Mouse (Mus musculus) cerebellum, adult (tissue): ENCODE data around the gene Hspa2.

Experiments
- ATAC-seq: cut with Nextera tagmentation; 2 replicates; pipeline ENCODE4 v1.9.2; 2017; ENCODE audit warnings: mild to moderate bottlenecking, moderate library complexity, mixed read lengths; ENCODE audit not compliant: insufficient number of reproducible peaks, low FRiP score, low TSS enrichment

The Hspa2 gene

DNA sequence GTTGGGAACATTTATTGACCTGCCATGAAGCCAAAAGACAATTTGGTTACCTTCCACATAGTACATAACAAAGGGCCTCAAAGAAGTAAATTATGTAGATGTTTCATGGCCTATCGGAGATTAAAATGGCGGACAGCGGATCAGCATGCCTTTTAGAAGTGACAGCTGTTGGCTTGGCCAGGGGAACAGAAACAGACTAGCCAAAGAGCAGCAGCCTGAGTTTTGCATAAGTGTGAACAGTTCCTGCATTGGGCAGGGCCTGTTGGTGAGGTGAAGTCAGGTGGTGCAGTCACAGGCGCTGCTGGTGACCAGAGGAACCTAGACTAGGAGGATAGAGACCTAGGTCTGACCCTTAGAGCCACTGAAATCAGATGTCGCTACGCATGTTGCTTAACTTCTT lies 26.9 kb upstream of the Hspa2 start:
- ATAC-seq, result no peak

DNA sequence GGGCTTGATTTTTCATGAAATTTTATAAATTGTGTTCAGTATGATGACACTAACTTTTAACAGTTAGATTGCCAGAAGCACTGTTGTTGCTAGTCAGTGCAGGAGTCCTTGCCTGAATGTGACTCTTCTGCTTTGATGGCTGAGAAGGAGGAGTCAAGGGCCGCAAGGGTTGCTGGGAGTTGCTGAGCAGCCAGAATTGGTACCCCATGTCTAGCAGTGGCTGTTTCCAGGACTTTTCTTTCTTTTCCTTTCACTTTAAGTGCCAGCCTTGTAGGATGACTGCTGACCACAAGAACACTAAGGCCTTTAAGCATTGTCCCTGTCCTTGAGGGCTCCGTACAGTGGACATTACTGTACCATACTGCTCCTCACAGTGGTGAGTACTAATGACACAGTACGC lies 26.2 kb upstream of the Hspa2 start:
- ATAC-seq, result no peak

DNA sequence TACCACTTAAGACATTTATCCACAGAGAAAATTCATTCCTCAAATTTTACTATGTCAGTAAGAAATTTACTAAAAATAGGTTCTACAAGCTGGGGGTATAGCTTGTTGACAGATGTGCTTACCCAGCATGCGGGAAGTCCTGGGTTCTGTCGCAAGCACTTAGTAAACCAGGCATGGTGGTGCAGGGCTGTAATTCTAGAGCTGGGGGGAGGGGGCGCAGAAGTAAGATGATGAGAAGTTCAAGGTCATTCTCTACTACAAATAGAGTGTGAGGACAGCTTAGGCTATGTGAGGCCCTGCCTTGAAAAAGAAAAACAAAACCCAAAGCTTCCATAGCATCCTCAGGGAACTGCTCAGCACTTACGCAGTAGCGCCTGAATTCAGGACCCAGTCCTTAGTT lies 25.4 kb upstream of the Hspa2 start:
- no peak for ATAC-seq

DNA sequence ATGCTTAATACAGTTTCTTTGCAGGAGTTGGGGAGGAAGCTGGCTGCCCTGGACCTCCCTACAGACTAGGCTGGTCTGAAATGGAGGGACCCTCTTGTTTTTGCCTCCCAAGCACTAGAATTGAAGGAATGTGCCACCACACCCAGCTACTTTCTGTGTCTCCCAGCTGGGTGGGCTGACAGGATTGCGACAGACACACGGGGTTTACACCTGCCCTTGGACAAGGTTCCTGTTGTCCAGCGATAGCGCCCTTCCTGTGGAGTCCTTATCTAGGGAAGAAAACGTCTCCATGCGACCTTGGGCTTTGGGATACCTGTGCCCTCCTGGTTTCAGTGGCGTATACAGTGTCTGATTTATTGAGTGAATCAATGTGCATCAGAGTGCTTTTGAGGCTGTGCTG lies 23.8 kb upstream of the Hspa2 start:
- ATAC-seq, result no peak

DNA sequence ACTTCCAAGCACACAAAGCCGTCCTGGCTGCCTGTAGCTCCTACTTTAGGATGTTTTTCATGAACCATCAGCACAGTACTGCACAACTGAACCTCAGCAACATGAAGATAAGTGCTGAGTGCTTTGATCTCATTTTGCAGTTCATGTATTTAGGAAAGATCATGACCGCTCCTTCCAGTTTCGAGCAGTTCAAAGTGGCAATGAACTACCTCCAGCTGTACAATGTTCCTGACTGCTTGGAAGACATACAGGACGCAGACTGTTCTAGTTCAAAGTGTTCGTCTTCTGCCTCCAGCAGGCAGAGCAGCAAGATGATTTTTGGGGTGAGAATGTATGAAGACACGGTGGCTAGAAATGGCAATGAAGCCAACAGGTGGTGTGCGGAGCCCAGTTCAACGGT lies 18.6 kb upstream of the Hspa2 start:
- ATAC-seq, result no peak

DNA sequence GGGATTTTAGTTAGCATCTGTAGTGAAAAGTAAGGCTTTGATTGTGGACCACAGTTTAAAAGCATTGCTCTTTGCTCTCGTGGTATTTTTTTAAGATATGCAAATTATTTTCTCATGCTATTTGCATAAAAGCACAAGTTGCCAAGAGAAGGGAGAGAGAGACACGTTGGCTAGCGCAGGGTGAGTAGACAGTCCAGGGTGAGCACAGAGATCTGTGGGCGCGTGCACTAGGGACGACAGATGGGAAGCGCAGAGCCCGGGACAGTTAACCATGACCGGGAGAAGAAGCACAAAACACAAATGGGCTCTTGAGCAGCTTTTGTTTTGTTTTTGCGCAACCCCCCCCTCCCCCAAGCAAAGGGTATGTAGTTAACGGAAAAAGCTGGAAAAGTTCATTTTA lies 15.2 kb upstream of the Hspa2 start:
- ATAC-seq, result no peak

DNA sequence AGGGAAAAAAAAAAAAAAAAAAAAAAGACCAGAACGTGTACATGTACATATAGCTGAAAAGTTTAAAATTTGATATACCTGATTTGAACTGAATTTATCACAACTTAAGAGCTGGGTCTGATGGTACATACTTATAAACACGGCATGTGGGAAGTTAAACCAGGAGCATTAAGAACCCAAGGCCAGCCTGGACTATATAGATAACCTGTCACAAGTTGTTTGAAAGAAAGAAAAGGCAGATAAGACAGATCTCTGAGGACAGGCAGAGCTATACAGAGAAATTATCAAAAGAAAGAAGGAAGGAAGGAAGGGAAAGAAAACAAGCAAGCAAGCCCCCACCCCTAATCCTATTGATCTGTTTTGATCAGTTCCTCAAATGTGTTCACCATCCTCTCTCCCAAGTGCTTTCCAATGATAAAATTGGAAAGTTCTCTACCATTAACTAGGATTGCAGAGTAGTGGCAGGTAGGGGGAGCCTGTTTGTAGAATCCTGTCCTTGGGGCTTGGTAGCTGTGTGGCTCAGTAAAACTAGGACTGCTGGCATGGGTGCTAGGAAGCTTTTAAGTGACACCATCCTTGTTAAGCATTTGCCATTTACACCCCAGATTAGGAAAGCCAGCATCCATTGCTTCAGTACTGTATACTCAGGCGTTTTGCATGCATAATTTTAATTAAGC lies 12.2 kb upstream of the Hspa2 start:
- ATAC-seq, result no peak

DNA sequence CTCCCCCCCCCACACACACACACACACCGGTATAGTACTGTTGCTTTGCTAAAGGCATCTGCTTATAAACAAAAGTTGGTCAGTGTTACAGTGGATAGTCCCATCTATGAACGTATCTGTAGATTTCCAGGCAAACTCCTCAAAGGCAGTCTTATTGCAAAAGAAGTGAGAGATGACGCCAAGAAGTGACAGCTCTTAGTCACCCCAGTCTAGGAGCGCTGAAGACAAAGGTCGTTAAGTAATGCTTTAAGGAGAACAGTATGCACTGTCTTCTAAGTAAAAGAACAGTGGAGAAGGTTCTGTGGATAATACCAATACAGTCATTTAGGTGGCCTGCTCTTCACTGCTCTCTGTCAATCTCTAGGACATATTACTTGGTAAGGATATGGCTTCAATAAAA lies 11.0 kb upstream of the Hspa2 start:
- no peak for ATAC-seq

DNA sequence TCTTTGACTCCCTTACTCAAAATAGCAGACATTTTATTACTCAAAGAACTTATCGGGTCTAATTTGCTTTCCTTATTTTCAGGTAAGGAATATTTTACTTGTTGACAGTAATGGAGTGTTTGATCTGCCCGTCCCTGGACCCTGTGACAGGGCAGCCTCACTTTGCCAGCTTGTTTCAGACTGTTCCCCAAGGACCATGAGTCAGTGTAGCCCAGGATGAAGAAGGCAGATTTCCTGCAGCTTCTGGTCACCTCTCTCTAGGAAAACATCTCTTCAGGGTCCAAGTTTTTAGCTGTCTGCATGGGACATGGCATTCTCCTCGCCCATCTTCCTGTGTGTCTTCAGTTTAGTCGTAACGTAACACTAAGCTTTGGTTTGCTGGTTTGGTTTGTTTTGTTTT lies 6.7 kb upstream of the Hspa2 start:
- ATAC-seq, result no peak

DNA sequence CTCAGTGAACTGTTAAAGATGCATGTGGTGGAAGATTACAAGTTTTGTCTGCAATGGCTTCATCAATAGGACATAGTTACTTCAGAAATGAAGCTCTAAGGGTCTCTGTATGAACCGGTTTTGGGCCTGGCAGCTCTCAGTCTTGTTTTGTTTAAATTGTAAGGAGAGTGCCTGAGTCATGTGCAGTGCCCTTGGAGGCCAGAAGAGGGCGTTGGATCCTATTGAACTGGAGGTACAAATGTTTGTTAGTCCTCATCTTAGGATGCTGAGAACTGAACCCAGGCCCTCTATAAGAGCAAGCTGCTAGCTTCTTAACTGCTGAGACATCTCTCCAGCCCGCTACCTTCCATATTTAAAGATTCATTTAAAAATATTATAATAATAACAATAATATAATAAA lies 2.3 kb upstream of the Hspa2 start:
- ATAC-seq, result no peak

DNA sequence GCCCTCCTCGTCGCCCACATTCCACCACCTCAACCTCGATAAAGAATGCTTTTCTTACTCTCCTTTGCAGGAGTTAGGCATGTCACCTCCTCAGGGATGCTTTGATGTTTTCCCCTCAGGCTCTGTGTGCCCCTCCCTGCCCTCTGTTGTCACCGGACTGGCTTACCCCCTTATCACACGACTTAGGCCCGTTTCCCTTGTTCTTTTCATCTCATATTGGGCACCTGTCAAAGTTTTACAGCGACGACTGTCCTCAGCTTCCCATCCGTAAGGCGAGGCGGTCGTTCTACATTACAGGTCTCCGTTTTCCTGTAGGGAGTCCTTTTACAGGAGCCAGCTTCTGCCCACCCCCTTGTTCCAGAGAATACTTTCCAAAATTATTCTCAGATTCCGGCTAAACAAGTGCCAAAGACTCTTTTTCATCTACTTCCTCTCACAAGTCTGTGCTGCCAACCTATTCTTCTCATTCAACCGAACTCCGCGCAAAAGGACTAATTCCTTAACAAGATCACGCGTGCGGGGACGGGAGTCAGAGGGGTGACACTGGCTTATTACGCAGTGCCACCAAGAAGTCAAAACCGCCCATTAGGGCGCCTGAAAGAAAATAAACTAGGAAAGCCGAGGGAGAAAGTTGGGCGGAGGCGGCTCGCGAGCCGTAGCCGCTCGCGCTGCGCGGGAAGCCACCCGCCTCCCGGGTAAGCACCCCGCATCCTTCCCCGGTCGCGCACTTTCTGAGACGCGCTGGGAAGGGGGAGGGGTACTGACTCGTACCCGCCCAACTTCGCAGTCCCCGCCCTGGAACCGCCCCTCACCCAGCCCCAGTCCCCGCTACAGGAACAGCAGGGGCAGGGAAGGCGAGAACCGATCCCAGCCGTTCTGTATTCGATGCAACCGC lies 738 bp upstream of the Hspa2 start:
- ATAC-seq, result peak; percentile 79

DNA sequence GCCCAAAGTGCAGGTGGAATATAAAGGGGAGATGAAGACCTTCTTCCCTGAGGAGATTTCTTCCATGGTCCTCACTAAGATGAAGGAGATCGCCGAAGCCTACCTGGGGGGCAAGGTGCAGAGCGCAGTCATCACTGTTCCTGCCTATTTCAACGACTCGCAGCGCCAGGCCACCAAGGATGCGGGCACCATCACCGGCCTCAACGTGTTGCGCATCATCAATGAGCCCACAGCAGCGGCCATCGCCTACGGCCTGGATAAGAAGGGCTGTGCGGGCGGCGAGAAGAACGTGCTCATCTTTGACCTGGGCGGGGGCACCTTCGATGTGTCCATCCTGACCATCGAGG lies 833 bp downstream of the Hspa2 start:
- ATAC-seq, result no peak

DNA sequence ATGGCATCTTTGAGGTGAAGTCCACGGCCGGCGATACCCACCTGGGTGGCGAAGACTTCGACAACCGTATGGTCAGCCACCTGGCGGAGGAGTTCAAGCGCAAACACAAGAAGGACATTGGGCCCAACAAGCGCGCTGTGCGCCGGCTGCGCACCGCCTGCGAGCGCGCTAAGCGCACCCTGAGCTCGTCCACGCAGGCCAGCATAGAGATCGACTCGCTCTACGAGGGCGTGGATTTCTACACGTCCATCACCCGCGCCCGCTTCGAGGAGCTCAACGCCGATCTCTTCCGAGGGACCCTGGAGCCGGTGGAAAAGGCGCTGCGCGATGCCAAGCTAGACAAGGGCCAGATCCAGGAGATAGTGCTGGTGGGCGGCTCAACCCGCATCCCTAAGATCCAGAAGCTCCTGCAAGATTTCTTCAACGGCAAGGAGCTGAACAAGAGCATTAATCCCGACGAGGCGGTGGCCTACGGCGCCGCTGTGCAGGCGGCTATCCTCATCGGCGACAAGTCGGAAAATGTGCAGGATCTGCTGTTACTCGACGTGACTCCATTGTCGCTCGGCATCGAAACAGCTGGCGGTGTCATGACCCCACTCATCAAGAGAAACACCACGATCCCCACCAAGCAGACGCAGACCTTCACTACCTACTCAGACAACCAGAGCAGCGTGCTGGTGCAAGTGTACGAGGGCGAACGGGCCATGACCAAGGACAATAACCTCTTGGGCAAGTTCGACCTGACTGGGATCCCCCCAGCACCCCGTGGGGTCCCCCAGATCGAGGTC lies 1.4 kb downstream of the Hspa2 start:
- ATAC-seq, result no peak

DNA sequence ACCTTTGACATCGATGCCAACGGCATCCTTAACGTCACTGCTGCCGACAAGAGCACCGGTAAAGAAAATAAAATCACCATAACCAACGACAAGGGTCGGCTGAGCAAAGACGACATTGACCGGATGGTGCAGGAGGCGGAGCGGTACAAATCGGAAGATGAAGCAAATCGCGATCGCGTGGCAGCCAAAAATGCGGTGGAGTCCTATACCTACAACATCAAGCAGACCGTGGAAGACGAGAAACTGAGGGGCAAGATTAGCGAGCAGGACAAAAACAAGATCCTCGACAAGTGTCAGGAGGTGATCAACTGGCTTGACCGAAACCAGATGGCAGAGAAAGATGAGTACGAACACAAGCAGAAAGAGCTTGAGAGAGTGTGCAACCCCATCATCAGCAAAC lies 2.0 kb downstream of the Hspa2 start:
- no peak for ATAC-seq

DNA sequence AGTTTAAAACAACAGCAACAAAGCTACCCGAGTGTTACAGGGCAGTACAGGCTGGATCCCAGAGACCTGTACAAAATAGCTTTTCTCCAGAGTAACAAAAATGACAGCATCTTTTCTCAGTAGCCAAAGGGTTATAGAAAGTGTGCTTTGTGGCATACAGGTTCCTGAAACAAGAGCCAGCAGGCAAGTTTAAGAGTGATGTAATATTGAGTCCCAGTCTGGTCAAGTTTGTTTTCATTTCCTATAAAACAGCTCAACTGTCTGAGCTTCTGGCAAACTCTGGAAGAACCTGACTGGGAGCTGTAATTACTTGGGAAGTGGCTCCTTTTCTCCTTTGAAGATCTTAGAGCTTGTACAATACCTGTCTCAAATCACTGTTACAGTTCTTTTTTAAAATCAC lies 3.2 kb downstream of the Hspa2 start:
- ATAC-seq, result no peak

DNA sequence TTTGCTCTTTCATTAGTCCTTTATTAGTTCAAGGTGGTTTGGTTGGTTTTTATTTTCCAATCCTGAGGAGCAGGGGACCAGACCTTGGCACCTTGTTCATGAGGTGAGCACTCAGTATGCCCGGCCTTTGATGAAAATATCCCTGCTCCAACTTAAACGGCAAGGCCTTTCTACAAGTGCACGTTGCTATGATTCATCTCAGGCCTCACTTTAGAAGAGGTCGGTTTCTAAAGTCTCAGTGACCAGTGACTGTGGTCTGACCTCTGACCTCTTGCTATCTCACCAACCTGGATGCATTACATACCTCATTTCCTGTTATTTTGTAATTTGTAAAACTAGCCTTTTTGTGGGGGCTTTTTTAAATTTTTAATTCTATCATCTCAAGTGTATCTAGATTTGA lies 5.2 kb downstream of the Hspa2 start:
- no peak for ATAC-seq

DNA sequence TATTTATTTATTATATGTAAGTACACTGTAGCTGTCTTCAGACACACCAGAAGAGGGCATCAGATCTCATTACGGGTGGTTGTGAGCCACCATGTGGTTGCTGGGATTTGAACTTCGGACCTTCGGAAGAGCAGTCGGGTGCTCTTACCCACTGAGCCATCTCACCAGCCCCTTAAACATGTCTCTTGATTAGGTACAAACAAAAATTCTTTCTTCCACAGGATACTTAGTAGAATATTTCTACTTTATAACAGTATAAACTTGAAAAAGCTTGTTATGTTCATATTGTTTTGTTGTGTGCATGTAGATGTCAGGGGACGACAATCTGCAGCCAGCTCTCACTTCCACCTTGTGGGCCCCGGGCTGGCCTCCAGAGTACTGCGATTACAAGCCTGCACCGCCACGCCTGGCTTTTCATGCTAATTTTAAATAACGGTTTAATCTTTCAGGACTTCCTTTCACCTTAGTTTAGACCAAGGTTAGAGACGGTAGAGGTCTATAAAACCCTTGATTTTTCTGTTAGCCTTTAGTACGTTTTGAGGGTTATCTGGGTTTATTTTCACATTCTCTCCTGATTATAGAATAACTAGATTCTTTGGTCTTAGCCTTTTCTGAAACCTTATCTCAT lies 11.5 kb downstream of the Hspa2 start:
- ATAC-seq, result no peak

DNA sequence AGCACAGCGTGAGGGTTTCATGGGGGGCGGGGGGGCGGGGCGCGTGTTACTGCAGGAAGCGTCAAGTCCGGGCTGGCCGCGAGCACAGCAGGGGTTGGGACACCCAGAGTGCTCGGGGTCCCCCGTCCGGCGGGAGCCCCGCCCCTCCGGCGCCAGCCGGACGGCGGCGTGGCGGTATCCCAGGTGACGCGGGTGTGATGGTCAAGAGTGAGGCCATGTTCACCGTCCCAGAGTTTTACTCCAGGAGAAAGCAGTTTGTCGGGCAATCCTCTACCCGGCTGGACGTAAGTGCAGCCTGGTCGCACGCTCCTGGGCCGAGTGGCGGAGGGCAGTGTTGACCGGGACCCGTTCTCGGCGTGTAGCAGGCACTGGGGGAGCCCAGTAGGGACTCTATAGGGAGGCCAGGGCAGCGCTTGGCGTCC lies 13.5 kb downstream of the Hspa2 start, which contains the start of gene Ppp1r36:
Gene Ppp1r36 (plus strand): TSS at position 106 of the 422 bp plus-strand sequence.
- ATAC-seq, result no peak

DNA sequence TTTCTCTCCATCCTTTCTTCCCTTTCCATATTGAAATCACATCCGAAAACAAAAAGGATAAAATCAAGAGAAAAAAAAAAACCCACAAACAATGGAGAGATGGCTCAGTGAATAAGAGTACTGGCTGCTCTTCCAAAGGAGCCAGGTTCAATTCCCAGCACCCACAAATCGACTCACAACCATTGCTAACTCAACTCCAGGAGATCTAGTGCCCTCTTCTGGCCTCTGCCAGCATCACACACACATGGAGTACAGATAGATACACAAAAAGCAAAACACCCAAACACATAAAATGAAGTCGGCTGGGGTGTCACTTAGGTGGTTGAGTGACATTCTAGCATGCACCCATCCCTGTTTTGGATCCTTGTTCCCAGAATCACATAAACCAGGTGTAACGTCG lies 14.4 kb downstream of the Hspa2 start:
- ATAC-seq, result no peak

DNA sequence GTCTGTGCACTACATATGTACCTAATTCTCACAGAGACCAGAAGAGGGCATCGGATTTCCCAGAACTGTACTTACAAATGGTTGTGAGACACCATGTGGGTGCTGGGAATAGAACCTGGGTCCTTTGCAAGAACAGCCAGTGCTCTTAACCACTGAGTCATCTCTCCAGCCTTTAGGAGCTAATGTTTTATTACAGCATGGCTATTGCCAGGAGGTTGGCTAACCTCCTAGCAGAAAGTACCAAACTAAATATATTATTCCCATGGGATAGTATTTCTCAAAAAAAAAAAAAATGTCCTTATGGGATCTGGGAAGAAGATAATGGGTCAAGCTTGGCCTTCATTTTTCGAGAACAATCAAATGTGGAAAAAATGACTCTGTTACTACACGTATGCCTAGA lies 21.3 kb downstream of the Hspa2 start:
- no peak for ATAC-seq

DNA sequence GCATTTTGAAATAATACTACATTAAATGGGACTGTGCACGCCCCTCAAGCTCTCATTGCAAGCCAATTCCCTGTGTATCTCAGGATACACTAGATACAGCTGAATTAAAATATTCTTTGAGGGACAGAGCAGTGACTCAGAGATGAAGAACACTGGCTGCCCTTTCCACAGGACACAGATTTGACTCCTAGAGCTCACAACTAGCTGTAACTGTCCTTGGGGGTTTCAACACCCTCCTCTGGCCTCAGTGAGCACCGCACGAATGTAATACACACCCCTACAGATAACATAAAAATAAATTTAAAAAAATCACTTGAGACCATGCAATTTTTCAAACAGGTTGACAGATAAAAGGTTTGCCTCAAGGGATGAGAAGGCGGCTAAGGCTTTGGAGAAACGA lies 23.6 kb downstream of the Hspa2 start:
- ATAC-seq, result no peak
